Mouse (Mus musculus) E14TG2a.4 (cell line): ENCODE measurements around the gene Memo1.

Experiments
- CTCF ChIP-seq: conservative IDR thresholded peaks from 2 replicates; pipeline ENCODE4 v1.5.1; 2014; ENCODE audit warnings: low read length
- NANOG ChIP-seq: IDR thresholded peaks from 2 replicates; pipeline ENCODE4 v1.6.1; 2014; ENCODE audit warnings: borderline replicate concordance, low read length, mixed read lengths
- POU5F1 ChIP-seq: IDR thresholded peaks from 2 replicates; pipeline ENCODE4 v1.6.1; 2014; ENCODE audit warnings: low read length, borderline replicate concordance

DNA sequence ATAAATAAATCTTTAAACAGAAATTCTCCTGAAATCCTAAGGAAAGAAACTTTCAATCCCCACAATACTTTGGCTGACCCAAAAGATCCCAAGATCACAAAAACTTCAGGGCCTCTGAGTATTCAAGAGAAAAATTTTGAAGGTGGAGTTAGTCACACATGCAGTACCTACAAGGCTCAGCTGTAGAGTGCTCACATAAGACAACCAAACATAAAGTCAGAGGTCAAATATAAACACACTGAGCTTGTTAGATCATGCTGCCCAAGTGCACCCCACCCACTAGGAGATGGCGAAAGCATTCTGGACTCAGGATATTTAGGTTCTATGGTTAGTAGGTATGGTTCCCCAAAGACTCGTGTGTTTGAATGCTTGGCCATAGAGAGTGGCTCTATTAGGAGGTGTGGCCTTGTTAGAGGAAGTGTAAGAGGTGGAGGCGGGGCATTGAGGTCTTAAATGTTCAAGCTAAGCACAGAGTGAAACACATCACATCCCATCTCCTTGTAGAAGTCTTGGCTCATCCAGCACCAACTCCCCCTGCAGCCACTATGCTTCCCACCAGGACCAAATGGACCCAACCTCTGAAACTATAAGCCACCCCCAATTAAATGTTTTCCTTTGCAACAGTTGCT, 67.1 kb downstream of the Memo1 start:
- TF ChIP-seq CTCF (no peak), NANOG (no peak), POU5F1 (no peak)
